Mouse (Mus musculus) embryonic facial prominence, embryonic 14.5 days (tissue): ENCODE data around the gene Glg1. TPM values are rescaled to one million over a fixed set of nuclear protein-coding genes. Genes with fewer than 3 reads are reported as not detected.
"Not testable (repeated sequence)": the region's sequence is repeated elsewhere in the genome, so short reads cannot be mapped to it uniquely, and the experiment has no call there.

Experiments used
- ATAC-seq: fragments of 200-750 bp; cut with Nextera tagmentation; 2 replicates; pipeline ENCODE4 v1.8.0; 2017; ENCODE audit warnings: low read depth, moderate number of reproducible peaks, moderate TSS enrichment
- DNase-seq: peaks from one replicate; pipeline ENCODE4 v3.0.0-alpha.2; 2015; ENCODE audit warnings: low spot score
- H3K27ac ChIP-seq: fragments of 300-500 bp; sonication (generic); replicated peaks from 2 replicates; pipeline ENCODE4 v1.5.1; 2014; ENCODE audit warnings: low read depth, mild to moderate bottlenecking, low read length, moderate library complexity
- H3K27me3 ChIP-seq: fragments of 300-500 bp; sonication (generic); replicated peaks from 2 replicates; pipeline ENCODE4 v1.6.1; 2014; ENCODE audit warnings: low read length; ENCODE audit not compliant: control insufficient read depth, insufficient read depth
- H3K36me3 ChIP-seq: fragments of 300-500 bp; sonication (generic); 2 replicates; pipeline ENCODE4 v1.6.1; 2014; ENCODE audit warnings: low read length, mixed read lengths; ENCODE audit not compliant: control insufficient read depth, insufficient read depth
- H3K4me1 ChIP-seq: fragments of 300-500 bp; sonication (generic); 2 replicates; pipeline ENCODE4 v1.6.1; 2014; ENCODE audit warnings: antibody characterized with exemption, low read length; ENCODE audit not compliant: control insufficient read depth, insufficient read depth
- H3K4me2 ChIP-seq: fragments of 300-500 bp; sonication (generic); 2 replicates; pipeline ENCODE4 v1.6.1; 2014; ENCODE audit warnings: low read depth, mild to moderate bottlenecking, low read length, moderate library complexity, mixed read lengths
- H3K4me3 ChIP-seq: fragments of 300-500 bp; sonication (generic); 2 replicates; pipeline ENCODE4 v1.5.1; 2014; ENCODE audit warnings: low read depth, mild to moderate bottlenecking, low read length
- H3K9ac ChIP-seq: fragments of 300-500 bp; sonication (generic); 2 replicates; pipeline ENCODE4 v1.6.1; 2014; ENCODE audit warnings: low read depth, mild to moderate bottlenecking, low read length, moderate library complexity, mixed read lengths
- H3K9me3 ChIP-seq: fragments of 300-500 bp; sonication (generic); 2 replicates; pipeline ENCODE4 v1.6.1; 2016; ENCODE audit warnings: low read length; ENCODE audit not compliant: control insufficient read depth
- WGBS: fragments of 180-500 bp; shearing (Covaris S2); extraction: QIAGEN DNeasy Blood & Tissue Kit; methylation state at CpG from one replicate; pipeline ENCODE4 v1.1.7; 2014; 5-methylcytosine and 5-hydroxymethylcytosine counted together
- polyA plus RNA-seq: library from polyadenylated mRNA; unstranded; fragments of >200 nt; fragmentation: Nextera tagmentation; extraction: Ambion mirVana; gene quantifications from 2 replicates; pipeline ENCODE4 v1.2.1, GENCODE M21; 2014

Gene Glg1
- polyA plus RNA-seq, 1 experiment from 2014 or later: 103 TPM

DNA sequence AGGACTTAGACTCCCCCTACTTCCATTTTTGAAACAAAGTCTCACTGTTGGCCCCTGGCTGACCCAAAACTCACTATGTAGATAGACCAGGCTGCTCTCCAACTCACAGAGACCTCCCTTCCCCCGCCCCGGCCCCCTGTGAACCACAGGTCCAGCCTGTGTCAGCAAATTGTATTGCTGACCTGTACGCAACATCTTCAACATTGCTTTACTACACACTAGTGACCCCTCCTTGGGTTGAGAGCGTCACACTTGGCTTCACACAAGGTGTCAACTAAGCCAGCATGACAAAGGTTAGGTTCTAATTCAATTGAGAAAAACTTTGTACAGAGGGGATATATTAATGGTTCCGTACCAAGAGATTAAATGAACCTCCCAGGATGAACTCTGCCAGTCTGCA, 1.2 kb upstream of the Glg1 start:
- no peak overlapping the region for H3K4me2 ChIP-seq
- WGBS: 98% methylated on average over 5 of the region's 5 CpGs
- H3K4me1 ChIP-seq: peaks cover 8% of the 10 kb centered on the region
- ATAC-seq (no peak), DNase-seq (no peak)
- H3K36me3 ChIP-seq: no peaks in the 10 kb centered on the region
- H3K9ac ChIP-seq: no peak overlapping the region
- no peak overlapping the region for H3K27ac ChIP-seq
- H3K9me3 ChIP-seq: no peaks in the 10 kb centered on the region
- H3K27me3 ChIP-seq: no peaks in the 10 kb centered on the region
- no peak overlapping the region for H3K4me3 ChIP-seq

DNA sequence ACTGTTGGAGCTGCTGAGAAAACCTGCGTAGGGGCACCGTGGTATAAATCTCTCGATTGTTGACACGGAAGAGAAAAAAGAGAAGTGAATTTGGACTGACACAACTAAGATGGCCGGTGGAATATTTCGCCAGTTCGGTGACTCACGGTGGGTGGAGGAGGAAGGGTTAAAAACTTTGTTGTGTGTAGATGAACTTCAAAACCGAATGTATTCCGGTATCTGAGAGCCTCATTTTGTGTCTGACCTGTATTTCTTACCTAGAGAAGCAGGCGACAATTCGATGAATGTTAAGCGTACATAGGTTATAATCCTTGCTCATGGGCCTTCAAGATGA, 359 bp upstream of the Glg1 start:
- DNase-seq (no peak), ATAC-seq (peak; percentile 14; the same call in 1 of the 2 replicates)
- Histone ChIP-seq H3K4me1 (peaks cover 8% of the 10 kb centered on the region), H3K9ac (peak overlapping the region; percentile 97), H3K4me2 (peak overlapping the region; percentile 65), H3K4me3 (peak overlapping the region; percentile 89), H3K27ac (peak overlapping the region; percentile 99), H3K9me3 (no peaks in the 10 kb centered on the region), H3K36me3 (no peaks in the 10 kb centered on the region), H3K27me3 (no peaks in the 10 kb centered on the region)
- WGBS: 9% methylated on average over 13 of the region's 13 CpGs

DNA sequence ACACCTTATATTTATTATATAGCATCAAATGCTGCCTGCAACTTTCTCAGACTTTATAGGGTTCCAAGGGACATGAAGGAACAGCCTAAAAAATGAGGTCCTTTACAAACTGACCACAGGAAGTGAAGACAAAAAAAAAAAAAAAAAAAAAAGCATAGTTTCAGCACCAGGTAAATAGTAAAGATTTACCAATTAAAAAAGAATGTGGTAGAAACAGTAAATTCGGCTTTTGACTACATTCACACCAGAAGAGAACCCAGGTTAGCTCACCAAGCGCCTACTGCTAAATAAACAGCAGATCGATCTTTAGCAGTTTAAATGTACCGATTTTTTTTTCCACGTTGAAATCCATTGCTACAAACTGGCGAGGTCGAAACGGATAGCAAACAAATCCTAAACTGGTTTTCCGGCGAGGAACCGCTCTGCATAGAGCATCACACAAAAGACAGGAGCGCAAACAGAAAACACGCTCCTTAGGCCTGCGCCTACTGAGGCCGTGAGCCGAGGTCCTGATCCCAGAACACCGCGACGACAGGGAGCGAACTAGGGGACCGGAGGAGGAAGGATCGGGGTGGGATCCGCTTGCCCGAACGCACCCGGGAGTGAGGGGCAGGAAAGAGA, 896 bp downstream of the Glg1 start:
- no peaks in the 10 kb centered on the region for H3K27me3 ChIP-seq
- DNase-seq (peak; percentile 73), ATAC-seq (peak; percentile 56)
- under 1% methylated on average over 22 of the region's 26 CpGs for WGBS
- H3K36me3 ChIP-seq: no peaks in the 10 kb centered on the region
- peak overlapping the region; percentile 99 for H3K27ac ChIP-seq
- H3K4me1 ChIP-seq: peaks cover 8% of the 10 kb centered on the region
- peak overlapping the region; percentile 97 for H3K9ac ChIP-seq
- H3K4me3 ChIP-seq: peak overlapping the region; percentile 89
- no peaks in the 10 kb centered on the region for H3K9me3 ChIP-seq
- peak overlapping the region; percentile 65 for H3K4me2 ChIP-seq

DNA sequence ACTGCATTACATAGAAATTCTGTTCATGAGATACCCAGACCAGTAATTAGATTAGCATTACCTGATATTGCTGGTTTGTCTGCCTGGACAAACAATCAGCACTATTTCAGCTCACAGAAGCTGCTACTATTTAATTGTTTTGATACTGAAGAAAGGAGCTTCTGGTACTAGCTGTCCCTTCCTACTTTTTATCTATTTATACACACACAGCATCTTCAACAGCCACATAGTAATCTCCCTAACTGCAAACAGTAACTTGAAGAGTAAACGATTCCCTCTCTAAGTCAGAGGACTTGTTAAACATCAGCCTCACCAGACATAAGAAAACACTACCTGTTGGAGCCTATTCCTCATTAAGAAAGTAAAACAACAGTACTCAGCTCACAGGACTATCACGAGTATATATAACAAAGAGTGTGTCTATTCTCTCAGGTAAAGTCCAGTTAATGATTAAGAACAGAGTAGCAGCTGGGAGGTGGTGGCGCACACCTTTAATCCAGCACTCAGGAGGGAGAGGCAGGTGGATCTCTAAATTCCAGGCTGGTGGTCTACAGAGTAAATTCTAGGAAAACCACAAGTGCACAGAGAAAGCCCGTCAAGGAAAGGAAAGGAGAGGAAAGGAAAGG, 6.4 kb downstream of the Glg1 start:
- DNase-seq: no peak
- Histone ChIP-seq H3K27me3 (no peaks in the 10 kb centered on the region), H3K9ac (no peak overlapping the region), H3K36me3 (no peaks in the 10 kb centered on the region), H3K4me2 (no peak overlapping the region), H3K9me3 (no peaks in the 10 kb centered on the region), H3K4me3 (no peak overlapping the region), H3K4me1 (peaks cover 5% of the 10 kb centered on the region), H3K27ac (no peak overlapping the region)
- WGBS: 84% methylated on average over 4 of the region's 4 CpGs
- no peak for ATAC-seq

DNA sequence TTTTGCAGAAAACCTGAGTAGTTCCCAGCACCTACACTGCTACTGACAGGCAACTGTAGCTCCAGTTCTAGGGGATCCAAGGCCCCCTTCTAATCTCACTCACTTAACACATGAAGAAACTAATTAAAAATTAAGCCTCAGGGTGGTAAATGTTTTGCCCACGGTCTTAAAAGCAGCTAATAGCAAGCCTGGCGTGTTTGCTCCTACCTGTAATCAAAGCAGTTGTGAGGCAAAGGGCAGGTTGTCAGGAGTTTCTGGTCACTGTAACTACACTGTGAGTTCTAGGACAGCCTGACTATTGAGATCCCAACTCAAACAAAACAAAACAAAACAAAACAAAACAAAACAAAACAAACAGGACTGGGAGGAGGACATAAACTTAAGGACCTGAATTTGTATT, 8.9 kb downstream of the Glg1 start:
- H3K4me2 ChIP-seq: no peak overlapping the region
- H3K4me1 ChIP-seq: no peaks in the 10 kb centered on the region

DNA sequence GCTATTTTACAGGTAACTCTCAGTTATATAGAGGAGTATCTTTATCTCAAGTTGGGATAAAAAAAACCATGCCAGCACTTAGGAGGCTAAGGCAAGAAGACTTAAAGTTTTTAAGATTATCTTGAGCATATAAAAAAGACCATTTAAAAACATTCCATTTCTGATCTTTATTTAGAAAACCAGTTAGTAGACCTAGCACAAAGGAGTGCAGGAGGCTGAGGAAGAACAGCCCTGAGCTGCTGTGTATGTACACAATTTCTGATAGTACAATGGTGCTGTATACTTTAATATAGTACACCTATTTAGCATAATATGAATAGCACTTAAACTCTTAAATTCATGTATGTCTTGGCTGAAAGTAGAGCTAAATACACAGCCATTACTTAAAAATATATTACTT, 10.9 kb downstream of the Glg1 start:
- H3K4me2 ChIP-seq: no peak overlapping the region
- no peak overlapping the region for H3K4me3 ChIP-seq
- H3K9me3 ChIP-seq: no peaks in the 10 kb centered on the region
- H3K9ac ChIP-seq: no peak overlapping the region
- no peaks in the 10 kb centered on the region for H3K4me1 ChIP-seq
- no peaks in the 10 kb centered on the region for H3K27me3 ChIP-seq
- H3K27ac ChIP-seq: no peak overlapping the region
- DNase-seq (no peak), ATAC-seq (no peak)
- 0 out of 2 replicates have a peak, but pooled peaks cover 4% of the 10 kb centered on the region for H3K36me3 ChIP-seq

More for the DNA sequence above, 8.9 kb downstream of the Glg1 start:
- ATAC-seq (no peak), DNase-seq (no peak)
- Histone ChIP-seq H3K9me3 (no peaks in the 10 kb centered on the region), H3K9ac (no peak overlapping the region), H3K27me3 (no peaks in the 10 kb centered on the region), H3K36me3 (0 out of 2 replicates have a peak, but pooled peaks cover under 1% of the 10 kb centered on the region), H3K27ac (no peak overlapping the region), H3K4me3 (no peak overlapping the region)
- 64% methylated on average over 2 of the region's 2 CpGs for WGBS

DNA sequence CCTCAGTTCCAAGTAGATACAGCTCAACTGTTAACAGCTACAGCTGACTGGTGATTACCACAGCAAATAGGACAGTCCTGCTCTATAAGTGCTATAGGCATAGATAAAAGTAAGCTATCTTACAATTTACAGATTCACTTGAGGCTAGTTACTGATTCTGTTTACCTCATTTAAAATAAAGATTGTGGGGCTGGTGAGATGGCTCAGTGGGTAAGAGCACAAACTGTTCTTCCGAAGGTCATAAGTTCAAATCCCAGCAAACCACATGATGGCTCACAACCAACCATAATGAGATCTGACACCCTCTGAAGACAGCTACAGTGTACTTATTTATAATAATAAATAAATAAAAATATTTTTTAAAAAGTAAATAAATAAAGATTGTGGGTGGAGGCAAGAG, 12.2 kb downstream of the Glg1 start:
- WGBS: 95% methylated on average over 1 of the region's 1 CpGs
- H3K4me2 ChIP-seq, H3K4me3 ChIP-seq, H3K27me3 ChIP-seq, H3K27ac ChIP-seq, DNase-seq, ATAC-seq, H3K9me3 ChIP-seq, H3K9ac ChIP-seq, H3K4me1 ChIP-seq, H3K36me3 ChIP-seq: not testable (repeated sequence)

DNA sequence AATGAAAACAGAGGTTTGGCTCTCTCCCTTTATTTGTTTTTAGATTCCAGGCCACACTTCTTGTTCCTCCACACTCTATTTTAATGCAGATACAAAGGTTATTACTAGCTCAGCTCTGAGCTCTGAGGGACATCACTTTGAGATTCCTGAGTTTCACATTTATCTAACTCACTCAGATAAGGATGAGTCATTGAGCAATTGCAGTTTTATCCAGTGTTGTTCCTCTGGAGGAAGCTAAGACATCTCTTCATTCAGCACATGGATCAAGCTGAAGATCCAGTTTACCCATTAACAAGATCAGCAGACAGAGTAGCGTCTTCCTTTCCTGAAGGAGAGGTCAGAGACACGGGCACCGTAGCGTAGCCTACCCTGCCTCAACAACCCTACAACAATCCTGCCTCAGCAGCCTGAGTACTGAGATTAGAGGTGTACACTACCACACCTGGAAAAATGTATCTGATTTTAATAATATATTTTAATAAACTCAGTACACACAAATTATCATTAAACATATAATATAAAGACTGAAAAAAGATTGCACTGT, 12.7 kb downstream of the Glg1 start:
- Histone ChIP-seq H3K4me1 (no peaks in the 10 kb centered on the region), H3K9me3 (no peaks in the 10 kb centered on the region), H3K9ac (no peak overlapping the region), H3K4me2 (no peak overlapping the region), H3K27me3 (no peaks in the 10 kb centered on the region), H3K36me3 (0 out of 2 replicates have a peak, but pooled peaks cover 4% of the 10 kb centered on the region), H3K27ac (no peak overlapping the region), H3K4me3 (no peak overlapping the region)
- DNase-seq: no peak
- 89% methylated on average over 4 of the region's 4 CpGs for WGBS
- ATAC-seq: no peak

DNA sequence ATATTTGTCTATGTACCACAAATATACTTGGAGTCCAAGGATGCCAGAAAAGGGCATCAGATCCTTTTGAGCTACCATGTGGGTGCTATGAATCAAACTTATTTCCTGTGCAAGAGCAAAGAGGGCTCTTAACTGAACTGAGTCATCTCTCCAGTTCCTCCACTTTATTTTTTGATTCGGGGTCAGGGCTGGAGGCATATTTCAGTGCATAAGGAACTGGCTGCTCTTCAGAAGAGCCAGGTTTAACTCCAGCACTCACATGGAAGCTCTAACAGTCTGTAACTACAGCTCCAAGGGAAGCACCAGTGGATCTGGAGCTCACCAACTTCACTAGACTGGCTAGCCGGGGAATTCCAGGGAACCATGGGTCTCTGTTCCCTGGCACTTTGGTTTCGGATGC, 21.7 kb downstream of the Glg1 start:
- no peak overlapping the region for H3K4me2 ChIP-seq
- H3K36me3 ChIP-seq: no peaks in the 10 kb centered on the region
- H3K27me3 ChIP-seq: no peaks in the 10 kb centered on the region
- H3K9ac ChIP-seq: no peak overlapping the region
- no peak overlapping the region for H3K27ac ChIP-seq
- DNase-seq (no peak), ATAC-seq (no peak)
- H3K4me3 ChIP-seq: no peak overlapping the region
- H3K9me3 ChIP-seq: no peaks in the 10 kb centered on the region
- WGBS: 78% methylated on average over 3 of the region's 3 CpGs
- H3K4me1 ChIP-seq: no peaks in the 10 kb centered on the region
